Mouse (Mus musculus) ES-Bruce4 (cell line): ENCODE measurements around the gene 4833439L19Rik.

Source experiments
- CTCF ChIP-seq: IDR thresholded peaks from one replicate; pipeline ENCODE4 v1.8.1; 2011; ENCODE audit warnings: low read depth, low read length
- EP300 ChIP-seq: IDR thresholded peaks from 2 replicates; pipeline ENCODE4 v1.6.1; 2011; ENCODE audit warnings: low read depth, low read length; ENCODE audit not compliant: insufficient read depth
- POLR2A ChIP-seq: IDR thresholded peaks from one replicate; pipeline ENCODE4 v1.8.1; 2011; ENCODE audit warnings: low read length; ENCODE audit not compliant: insufficient read depth

DNA sequence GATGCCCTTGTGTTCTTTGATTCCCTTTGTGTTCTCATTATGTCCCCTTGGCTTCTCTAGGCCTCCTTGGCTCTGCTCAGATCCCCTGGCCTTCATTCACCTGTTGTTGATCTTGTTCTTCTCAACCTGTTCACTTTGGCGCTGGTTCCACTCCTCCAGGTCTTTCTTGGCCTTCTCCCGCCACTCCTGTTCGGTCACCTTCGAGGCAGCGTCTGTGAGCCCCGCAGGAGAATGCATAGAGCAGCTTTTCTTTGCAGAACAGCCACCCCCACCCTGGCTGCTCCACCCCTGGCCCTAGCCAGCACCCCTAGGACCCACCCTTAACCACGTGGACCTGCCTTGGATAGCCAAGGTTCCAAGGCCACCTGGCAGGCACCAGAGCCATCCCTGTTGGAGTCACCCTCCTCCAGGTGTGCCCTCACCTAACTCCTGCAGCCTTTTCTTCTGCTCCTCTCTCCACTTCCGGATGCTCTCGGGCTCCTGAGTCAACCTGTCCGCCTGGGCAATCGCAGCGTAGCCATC is 33.4 kb upstream of the 4833439L19Rik start:
- TF ChIP-seq CTCF (no peak), POLR2A (no peak), EP300 (no peak)
